ENCODE assay signal across 8 mouse cellular contexts in genomic region chr3:116129259-116129738, GRCm38 (mm10). TPM values are rescaled to one million over a fixed set of nuclear protein-coding genes. Genes with fewer than 3 reads are reported as not detected.
DNase-seq lines count a peak whose midpoint lies in the region; ATAC-seq lines count a peak whose summit lies in the region.

TSS of gene Vcam1 (minus strand) at chr3:116129688.

- peak within 1 kb of the TSS; percentile 43 for H3K27ac ChIP-seq in forebrain, embryonic 15.5 days (replicated peaks)
- H3K27ac ChIP-seq in liver, embryonic 16.5 days (ENCODE audit: low read length), result peak within 1 kb of the TSS; percentile 47
- H3K27ac ChIP-seq in neural tube, embryonic 15.5 days (replicated peaks), result peak within 1 kb of the TSS; percentile 38; the same call in 1 of the 2 replicates

- no peaks in the 10 kb centered on the region for H3K27me3 ChIP-seq in forebrain, embryonic 15.5 days
- H3K27me3 ChIP-seq in liver, embryonic 16.5 days (ENCODE audit: control insufficient read depth, insufficient read depth, low read depth, low read length), result no peaks in the 10 kb centered on the region
- no peaks in the 10 kb centered on the region for H3K27me3 ChIP-seq in neural tube, embryonic 15.5 days (replicated peaks)

- H3K36me3 ChIP-seq in forebrain, embryonic 15.5 days, result no peaks in the 10 kb centered on the region
- H3K36me3 ChIP-seq in liver, embryonic 16.5 days (ENCODE audit: control insufficient read depth, insufficient read depth), result no peaks in the 10 kb centered on the region
- no peaks in the 10 kb centered on the region for H3K36me3 ChIP-seq in neural tube, embryonic 15.5 days

- intact Hi-C loops in heart, postnatal 14 days (cut with DNase I), result loop anchor here (5.0 kb wide), 1 partner anchor 83 kb away; no protein-coding TSS in a partner anchor

- ATAC-seq in forebrain, embryonic 15.5 days (replicated peaks), result peak; percentile 87
- ATAC-seq in liver, embryonic 16.5 days (ENCODE audit: low read depth), result peak; percentile 48; the same call in 1 of the 2 replicates
- ATAC-seq in neural tube, embryonic 15.5 days (ENCODE audit: low FRiP score), result peak; percentile 82; the same call in 1 of the 2 replicates

- H3K9ac ChIP-seq in forebrain, embryonic 15.5 days (replicated peaks), result peak within 1 kb of the TSS; percentile 28; the same call in 1 of the 2 replicates
- H3K9ac ChIP-seq in liver, embryonic 16.5 days (ENCODE audit: low read depth, low read length), result peak within 1 kb of the TSS; percentile 33; the same call in 1 of the 2 replicates
- H3K9ac ChIP-seq in neural tube, embryonic 15.5 days (replicated peaks), result no peak within 1 kb of the TSS

- DNase-seq in 3T3-L1 (ENCODE audit: low read depth, low spot score), result peak; percentile 89
- DNase-seq in adrenal gland, postnatal 14 days, result peak; percentile 55
- DNase-seq in heart, postnatal 14 days, result peak; percentile 42 to 70
- peak; percentile 42 to 52 for DNase-seq in kidney, postnatal 36 days
- no peak for DNase-seq in natural killer cell, adult 2 months (ENCODE audit: low spot score in 2 of 2)

- WGBS in forebrain, embryonic 15.5 days, result under 1% methylated on average over 9 of the region's 9 CpGs
- 19% methylated on average over 9 of the region's 9 CpGs for WGBS in liver, embryonic 16.5 days (ENCODE audit: insufficient replicate concordance)
- WGBS in neural tube, embryonic 15.5 days, result under 1% methylated on average over 9 of the region's 9 CpGs

- peak within 1 kb of the TSS; percentile 45 for H3K4me2 ChIP-seq in forebrain, embryonic 15.5 days (replicated peaks)
- peak within 1 kb of the TSS; percentile 26 for H3K4me2 ChIP-seq in liver, embryonic 16.5 days (ENCODE audit: low read depth, low read length)
- peak within 1 kb of the TSS; percentile 44 for H3K4me2 ChIP-seq in neural tube, embryonic 15.5 days

- H3K4me1 ChIP-seq in forebrain, embryonic 15.5 days, result peaks cover 23% of the 10 kb centered on the region
- no peaks in the 10 kb centered on the region for H3K4me1 ChIP-seq in liver, embryonic 16.5 days (ENCODE audit: control insufficient read depth, low read depth, low read length)
- peaks cover 5% of the 10 kb centered on the region; the same call in 1 of the 2 replicates for H3K4me1 ChIP-seq in neural tube, embryonic 15.5 days

- H3K4me3 ChIP-seq in forebrain, embryonic 15.5 days, result peak within 1 kb of the TSS; percentile 36
- peak within 1 kb of the TSS; percentile 54 for H3K4me3 ChIP-seq in liver, embryonic 16.5 days (ENCODE audit: low read depth, low read length)
- H3K4me3 ChIP-seq in neural tube, embryonic 15.5 days (replicated peaks), result peak within 1 kb of the TSS; percentile 29

- H3K9me3 ChIP-seq in forebrain, embryonic 15.5 days, result no peaks in the 10 kb centered on the region
- no peaks in the 10 kb centered on the region for H3K9me3 ChIP-seq in liver, embryonic 16.5 days (replicated peaks; ENCODE audit: control insufficient read depth, low read length)
- H3K9me3 ChIP-seq in neural tube, embryonic 15.5 days (replicated peaks), result no peaks in the 10 kb centered on the region

RNA-seq across cellular contexts. Expression of gene Vcam1, which starts in this region (rescaled TPM):
- 25.7 and 27.2 TPM in 2 replicates for total RNA-seq in adrenal gland, postnatal 14 days (2021)
- polyA plus RNA-seq in forebrain, embryonic 15.5 days (2015; fragmentation: Nextera tagmentation; extraction: Ambion mirVana), result 26.2 and 29.2 TPM in 2 replicates
- 10 to 100 TPM; 11.4 to 14.2 TPM for total RNA-seq in heart, postnatal 14 days (2021)
- 109 and 110 TPM in 2 replicates for polyA plus RNA-seq in liver, embryonic 16.5 days (2015; fragmentation: Nextera tagmentation; extraction: Ambion mirVana)
- polyA plus RNA-seq in neural tube, embryonic 15.5 days (2015; fragmentation: Nextera tagmentation; extraction: Ambion mirVana), result 25.9 and 38.1 TPM in 2 replicates

Comparison
In these comparisons a context has a peak if more than half of its experiments do, and no peak if none do; other contexts are left out.
1. DNase-seq: peak in 3T3-L1 (single experiment), adrenal gland, postnatal 14 days (single experiment), heart, postnatal 14 days (2 of 2) and kidney, postnatal 36 days (2 of 2); none in natural killer cell, adult 2 months (0 of 2).
2. Peak in every context shown above with its lines, with median percentiles within 50 percentile points of each other: ATAC-seq, H3K27ac ChIP-seq, H3K4me2 ChIP-seq and H3K4me3 ChIP-seq.